Mouse (Mus musculus): ENCODE results near the gene Nlrp4e.
"Not testable (repeated sequence)": the region's sequence is repeated elsewhere in the genome, so short reads cannot be mapped to it uniquely, and the experiment has no call there.

Nlrp4e gene

DNA sequence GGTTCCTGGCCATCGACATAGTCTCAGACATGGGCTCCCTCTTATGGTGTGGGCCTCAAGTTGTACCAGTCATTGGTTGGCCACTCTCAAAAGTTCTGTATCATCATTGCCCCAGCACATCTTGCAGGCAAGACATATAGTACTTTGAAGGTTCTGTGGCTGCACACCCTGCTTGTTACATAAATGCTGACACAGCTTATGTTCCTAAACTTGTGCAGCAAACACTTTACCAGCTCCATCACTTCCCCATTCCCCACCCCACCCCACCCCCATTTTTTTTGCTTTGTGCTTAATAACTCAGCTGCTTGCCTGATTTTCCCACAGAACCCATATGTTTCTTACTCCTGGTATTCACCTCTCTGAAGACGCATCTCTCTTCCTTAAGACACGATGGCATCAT, at the start of gene Nlrp4e:
Gene Nlrp4e (plus strand): TSS at position 301 of the 400 bp plus-strand sequence.
- DNase-seq (ENCODE audit: low spot score in 2 of 2) = not testable (repeated sequence)

DNA sequence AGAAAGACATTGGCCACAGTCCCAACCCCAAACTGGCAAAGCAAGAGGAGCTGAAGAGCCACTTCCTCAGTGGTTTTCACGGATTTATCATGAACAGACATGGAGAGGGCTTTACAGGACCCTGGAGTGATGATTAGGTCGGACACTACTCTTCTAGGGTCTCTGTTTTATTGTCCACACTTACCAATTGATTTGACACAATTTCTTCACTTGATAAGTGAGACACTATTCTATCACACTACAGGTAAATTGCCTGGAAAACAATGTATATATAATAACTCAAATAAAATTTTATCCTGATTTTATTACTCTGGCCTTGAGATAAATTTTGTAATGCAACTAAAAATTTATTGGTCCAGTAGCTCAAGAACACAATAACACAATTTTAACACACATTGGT, 49.4 kb upstream of the Nlrp4e start, which contains the start of gene Vmn1r166:
Gene Vmn1r166 (minus strand): TSS at position 101 of the 400 bp plus-strand sequence.
- not testable (repeated sequence) for DNase-seq (ENCODE audit: low spot score in 2 of 2)

DNA sequence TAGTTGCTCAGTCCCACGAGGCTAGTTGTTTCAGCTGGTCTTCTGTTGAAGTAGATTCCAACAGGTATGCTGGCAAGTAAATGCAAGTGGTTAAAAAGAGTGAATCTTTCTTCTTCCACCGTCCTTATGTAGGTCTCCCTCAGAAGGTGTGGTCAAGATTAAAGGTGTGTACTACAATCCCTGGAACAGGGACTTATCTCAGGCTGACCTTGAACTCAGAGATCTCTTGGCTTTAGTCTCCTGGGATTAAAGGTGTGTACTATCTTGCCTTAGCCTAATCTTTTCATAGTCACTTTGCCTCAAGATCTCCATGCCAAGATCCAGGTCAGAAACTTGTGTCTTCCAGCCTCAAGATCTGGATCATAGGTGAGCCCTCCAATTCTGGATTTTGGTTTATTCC, 22.2 kb upstream of the Nlrp4e start, which contains the start of gene Gm6902:
Gene Gm6902 (minus strand): TSS at position 101 of the 400 bp plus-strand sequence.
- DNase-seq (ENCODE audit: low spot score in 2 of 2) = not testable (repeated sequence)

- not testable (repeated sequence) for DNase-seq (ENCODE audit: low spot score in 2 of 2)
Measured at GRCm38 (mm10) chr7:23358311-23358710, 57.3 kb downstream of the Nlrp4e start.

DNA sequence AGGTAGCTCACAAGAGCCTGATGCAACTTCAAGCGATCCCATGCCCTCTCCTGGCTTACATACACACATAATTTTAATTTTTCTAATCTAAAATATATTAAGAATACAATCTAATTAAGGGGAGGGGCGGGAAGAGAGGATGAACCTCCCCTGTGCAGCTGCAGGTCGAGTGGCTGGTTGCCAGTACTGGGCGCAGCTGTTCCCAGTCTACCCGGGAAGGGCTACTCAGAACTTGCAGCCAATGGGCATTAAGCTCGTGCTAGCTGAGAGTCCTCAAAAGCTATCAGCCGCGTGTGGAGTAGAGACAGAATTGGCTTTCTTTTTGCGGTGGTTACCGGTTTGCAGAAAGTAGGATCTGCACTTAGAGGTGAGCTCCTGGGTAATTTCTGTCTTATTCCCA, 84.6 kb downstream of the Nlrp4e start, which contains the start of gene Nlrp5:
Gene Nlrp5 (plus strand): TSS at position 301 of the 400 bp plus-strand sequence.
- no peak for DNase-seq (ENCODE audit: low spot score in 2 of 2)
